Mouse (Mus musculus): ENCODE measurements around the gene Ulk3.

Ulk3 gene

DNA sequence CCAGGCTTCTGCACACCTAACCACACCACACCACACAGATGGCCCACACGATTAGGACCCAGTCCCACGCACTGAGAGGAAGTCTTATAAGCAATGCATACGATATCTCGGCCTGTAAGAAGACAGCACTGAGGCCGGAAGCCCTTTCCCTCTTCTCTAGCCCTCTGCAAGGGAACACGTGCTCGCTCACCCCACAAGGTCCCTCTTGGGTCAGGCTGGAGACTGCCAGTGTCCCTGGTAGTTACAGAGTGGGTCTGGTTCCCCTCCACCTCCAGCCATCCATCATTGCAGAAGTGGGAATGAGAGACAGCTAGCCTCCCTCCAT is 54.6 kb downstream of the Ulk3 start:
- DNase-seq (ENCODE audit: low read depth, low spot score) = peak; percentile 59

DNA sequence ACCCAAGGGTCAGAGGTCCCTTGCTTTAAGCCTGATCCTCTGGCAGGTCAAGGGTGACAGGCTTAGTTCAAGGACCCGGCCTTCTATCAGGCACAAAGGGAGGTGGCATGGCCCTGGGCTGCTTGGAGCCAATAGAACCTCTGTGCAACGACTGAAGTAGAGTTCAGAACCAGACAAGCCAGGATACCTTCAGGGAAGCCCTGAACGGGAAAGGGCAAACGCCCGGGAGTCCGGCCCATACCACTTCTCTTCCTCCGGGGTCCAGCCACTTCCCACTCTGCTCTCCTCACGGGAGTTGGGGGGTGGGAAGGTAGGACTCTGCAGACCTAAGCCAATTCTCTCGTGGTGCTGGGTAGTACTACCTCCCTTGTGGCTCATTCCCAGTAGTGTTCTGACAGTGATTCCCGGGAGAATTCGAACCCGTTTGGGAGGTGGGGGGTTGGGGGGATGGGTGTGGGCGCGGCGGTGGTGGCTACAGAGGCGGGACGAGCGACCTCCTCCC is 55.2 kb downstream of the Ulk3 start:
- peak; percentile 53 for DNase-seq (ENCODE audit: low read depth, low spot score)

DNA sequence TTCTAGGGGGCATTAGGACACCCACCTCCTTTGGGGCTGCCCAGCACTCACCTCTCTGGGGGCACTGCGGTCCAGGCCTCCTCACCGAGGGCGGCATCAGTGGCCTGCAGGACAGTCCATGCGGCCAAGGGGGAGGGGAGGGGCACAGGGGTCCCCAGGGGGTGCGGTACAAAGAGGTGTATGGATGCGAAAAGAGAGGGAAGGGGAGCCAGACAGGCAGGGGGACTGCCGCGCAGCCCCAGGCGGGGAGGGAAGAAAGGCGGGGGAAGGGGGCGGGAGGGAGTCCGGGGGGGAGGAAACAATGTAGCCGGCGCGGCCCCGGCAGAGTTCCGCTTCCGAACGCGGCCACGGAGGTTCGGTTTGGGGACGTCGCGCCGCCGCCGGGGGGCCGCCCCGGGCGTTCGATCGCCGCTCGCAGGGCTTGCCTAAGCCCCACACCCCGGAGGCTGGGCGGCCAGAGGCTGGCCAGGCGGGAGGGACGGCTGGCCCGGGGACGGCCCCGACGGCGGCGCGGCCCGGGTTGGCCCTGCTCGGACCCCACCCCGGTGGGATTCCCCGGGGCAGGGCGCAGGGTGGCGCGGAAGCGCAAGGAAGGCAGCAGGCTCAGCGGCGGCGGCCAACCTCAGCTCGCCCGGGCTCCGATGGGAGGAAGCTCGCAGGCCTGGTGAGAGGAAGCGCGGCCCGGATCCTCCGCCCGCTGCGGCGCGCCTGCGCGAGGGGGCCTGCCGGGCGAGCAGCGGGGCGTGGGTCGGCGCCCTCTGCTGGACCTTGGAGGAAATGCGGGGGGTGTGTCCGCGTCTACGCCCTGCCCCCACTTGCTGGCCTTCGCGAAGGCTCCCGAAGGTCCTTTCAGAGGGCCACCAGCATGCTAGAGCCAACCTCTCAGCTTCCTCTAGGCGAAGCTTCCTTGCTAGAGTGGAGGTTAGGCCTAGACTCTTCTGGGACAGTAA is 56.0 kb downstream of the Ulk3 start:
- peak; percentile 95 for DNase-seq (ENCODE audit: low read depth, low spot score)
